Mouse (Mus musculus) G1E (cell line): ENCODE data around the gene Fndc1. TPM values are rescaled to one million over a fixed set of nuclear protein-coding genes. Genes with fewer than 3 reads are reported as not detected.

Experiments used
- ATAC-seq: 2 replicates; pipeline ENCODE4 v1.8.0; 2016; ENCODE audit warnings: mild to moderate bottlenecking; ENCODE audit not compliant: insufficient number of reproducible peaks, poor library complexity, low FRiP score, severe bottlenecking; ENCODE audit errors: extremely low read depth
- DNase-seq: peaks from one replicate; pipeline ENCODE4 v3.0.0; 2012; ENCODE audit warnings: low spot score
- H3K27me3 ChIP-seq: 2 replicates; pipeline ENCODE4 v1.6.1; 2012; ENCODE audit warnings: mild to moderate bottlenecking, low read length, inconsistent platforms; ENCODE audit not compliant: insufficient read depth
- H3K36me3 ChIP-seq: replicated peaks from 2 replicates; pipeline ENCODE3; 2012; ENCODE audit warnings: mild to moderate bottlenecking, inconsistent platforms
- H3K4me1 ChIP-seq: 2 replicates; pipeline ENCODE4 v1.6.1; 2012; ENCODE audit warnings: low read depth, low read length, inconsistent platforms, mixed read lengths; ENCODE audit not compliant: insufficient read depth
- H3K4me3 ChIP-seq: 2 replicates; pipeline ENCODE4 v1.5.1; 2012; ENCODE audit warnings: low read depth, mild to moderate bottlenecking, inconsistent platforms, low read length, moderate library complexity, mixed read lengths
- H3K9me3 ChIP-seq: replicated peaks from 2 replicates; pipeline ENCODE4 v1.6.1; 2012; ENCODE audit warnings: inconsistent platforms
- CTCF ChIP-seq: IDR thresholded peaks from 2 replicates; pipeline ENCODE4 v1.5.1; 2012; ENCODE audit warnings: low read depth, low read length, inconsistent platforms, mixed read lengths
- GATA1 ChIP-seq: IDR thresholded peaks from 2 replicates; pipeline ENCODE4 v1.6.1; 2012; ENCODE audit warnings: borderline replicate concordance, low read length, inconsistent platforms, mixed read lengths
- GATA2 ChIP-seq: IDR thresholded peaks from 2 replicates; pipeline ENCODE4 v1.6.1; 2012; ENCODE audit warnings: low read depth, low read length, inconsistent platforms, borderline replicate concordance
- POLR2AphosphoS5 ChIP-seq: IDR thresholded peaks from 2 replicates; pipeline ENCODE4 v1.6.1; 2012; ENCODE audit warnings: low read depth, low read length, inconsistent platforms; ENCODE audit not compliant: insufficient replicate concordance
- TAL1 ChIP-seq: conservative IDR thresholded peaks from 2 replicates; pipeline ENCODE4 v1.6.1; 2012; ENCODE audit warnings: low read depth, low read length, inconsistent platforms, mixed read lengths
- polyA plus RNA-seq: library from polyadenylated mRNA; stranded (reverse); fragments of >175 nt; gene quantifications from 2 replicates; pipeline ENCODE4 v1.2.3, GENCODE M21; 2012
- total RNA-seq, 2 experiments: library from RNA; stranded (forward) in 1 of 2; stranded (reverse) in 1 of 2; fragments of 200-1000 nt in 1 of 2; fragments of >200 nt in 1 of 2; fragmentation: Nextera tagmentation in 1 of 2; gene quantifications; 2 replicates each; pipeline ENCODE4 v1.2.3; 2014 to 2017

Fndc1 gene
- total and polyA plus RNA-seq, 3 experiments: 0.44 TPM; not detected in 2

DNA sequence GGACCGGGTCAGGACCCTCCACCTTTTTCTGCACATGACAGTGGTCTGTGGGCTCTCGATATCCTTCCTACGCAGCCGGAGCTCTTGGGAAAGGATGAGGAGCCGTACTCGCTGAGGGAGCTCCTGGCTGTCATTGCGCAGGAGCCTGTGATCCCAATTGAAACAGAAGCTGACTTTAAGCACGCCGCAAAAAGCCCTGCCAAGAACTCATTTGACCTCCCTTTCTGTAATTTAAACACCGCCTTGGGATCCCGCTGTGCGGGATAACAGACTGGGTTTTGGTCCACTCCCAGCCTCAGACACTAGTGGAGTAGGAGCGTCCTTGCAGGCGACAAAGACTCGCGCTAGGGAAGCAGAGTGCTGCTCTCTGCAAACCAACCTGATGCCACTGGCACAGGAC is 484 bp upstream of the Fndc1 start:
- H3K9me3 ChIP-seq: peaks cover 17% of the 10 kb centered on the region
- H3K4me3 ChIP-seq: no peak overlapping the region
- no peaks in the 10 kb centered on the region for H3K36me3 ChIP-seq
- H3K27me3 ChIP-seq: peaks cover 5% of the 10 kb centered on the region; the same call in 1 of the 2 replicates
- no peak for DNase-seq
- no peak for ATAC-seq
- H3K4me1 ChIP-seq: no peaks in the 10 kb centered on the region
- no peak for TF ChIP-seq CTCF
- no peak for TF ChIP-seq POLR2AphosphoS5
- TF ChIP-seq TAL1: no peak
- TF ChIP-seq GATA1: no peak
- TF ChIP-seq GATA2: no peak

DNA sequence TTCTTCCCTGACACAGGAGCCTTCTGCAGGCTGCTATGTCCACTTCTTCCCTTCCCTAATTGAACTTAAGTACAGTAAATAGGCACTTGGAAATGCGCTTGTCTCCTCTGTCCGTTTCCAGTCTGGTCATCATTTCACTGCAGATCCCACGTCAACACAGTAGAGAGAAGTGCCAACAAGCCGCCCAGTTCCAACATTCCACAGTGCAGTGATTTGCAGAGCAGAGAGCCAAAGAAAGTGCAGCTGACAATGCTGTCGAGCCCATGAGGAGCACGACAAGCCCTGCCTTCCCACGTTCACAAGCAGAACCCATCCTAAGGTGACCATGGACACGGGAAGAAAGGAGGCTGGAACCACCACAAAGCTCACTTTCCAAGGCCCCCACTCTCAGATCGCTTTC is 1.7 kb downstream of the Fndc1 start:
- H3K9me3 ChIP-seq: peaks cover 17% of the 10 kb centered on the region

DNA sequence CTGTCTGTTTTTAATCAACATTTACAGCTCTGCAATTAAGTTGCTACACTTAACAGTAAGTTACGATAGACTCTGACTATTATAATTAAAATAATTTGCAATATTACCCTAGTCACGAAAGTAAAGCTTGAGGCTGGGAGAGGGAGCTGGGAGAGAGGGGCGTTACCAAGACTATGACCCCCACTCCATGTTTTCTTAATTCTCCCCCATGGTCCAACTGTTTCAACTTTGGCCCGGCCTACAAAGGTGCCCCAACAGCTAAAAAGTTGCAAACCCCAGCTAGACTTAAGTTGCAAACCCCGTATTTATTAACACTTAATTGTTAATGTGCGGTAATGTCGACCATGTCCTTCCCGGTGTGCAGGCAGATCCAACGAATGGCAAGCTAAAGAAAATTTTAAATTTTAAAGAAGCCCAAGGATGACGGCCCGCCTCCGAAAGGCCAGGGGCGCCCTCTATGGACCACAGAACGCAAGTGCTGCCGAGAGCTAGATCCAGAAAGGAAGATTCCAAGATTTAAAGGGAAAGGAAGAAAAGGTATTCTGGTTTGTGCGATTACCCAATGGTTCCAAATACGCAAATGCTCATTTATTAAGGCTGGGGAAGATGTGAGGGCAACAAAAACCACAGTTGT is 5.4 kb downstream of the Fndc1 start:
- Histone ChIP-seq H3K36me3 (no peaks in the 10 kb centered on the region), H3K9me3 (peaks cover 10% of the 10 kb centered on the region), H3K4me3 (no peak overlapping the region), H3K27me3 (no peaks in the 10 kb centered on the region), H3K4me1 (no peaks in the 10 kb centered on the region)
- no peak for TF ChIP-seq GATA2
- TF ChIP-seq GATA1: no peak
- TF ChIP-seq CTCF: no peak
- TF ChIP-seq POLR2AphosphoS5: no peak
- TF ChIP-seq TAL1: no peak
- DNase-seq (no peak), ATAC-seq (no peak)

More for the DNA sequence above, 1.7 kb downstream of the Fndc1 start:
- no peak for ATAC-seq
- no peak for DNase-seq
- TF ChIP-seq TAL1 (no peak), GATA1 (no peak), GATA2 (no peak), POLR2AphosphoS5 (no peak), CTCF (no peak)
- no peaks in the 10 kb centered on the region for H3K27me3 ChIP-seq
- no peak overlapping the region for H3K4me3 ChIP-seq
- H3K4me1 ChIP-seq: no peaks in the 10 kb centered on the region
- no peaks in the 10 kb centered on the region for H3K36me3 ChIP-seq

DNA sequence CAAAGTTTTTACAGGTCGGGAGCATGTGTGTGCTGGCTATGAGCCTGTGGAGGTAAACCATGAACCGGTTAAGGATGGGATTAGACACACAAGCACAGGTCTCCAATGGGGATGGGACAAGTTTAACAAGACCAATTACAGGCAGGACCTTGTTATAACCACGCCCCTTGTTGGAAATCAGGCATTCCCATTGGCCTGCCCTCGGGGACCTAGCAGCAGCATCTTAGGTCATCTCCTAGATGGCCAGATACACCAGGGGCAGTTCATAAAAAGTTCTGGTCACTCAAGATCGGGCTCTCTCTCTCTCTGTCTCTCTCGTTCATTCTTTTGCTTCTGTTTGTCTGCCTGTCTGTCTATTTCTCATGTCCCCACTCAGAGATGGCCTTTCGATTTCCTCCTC is 6.9 kb downstream of the Fndc1 start:
- DNase-seq: no peak
- Histone ChIP-seq H3K36me3 (no peaks in the 10 kb centered on the region), H3K4me1 (no peaks in the 10 kb centered on the region), H3K4me3 (no peak overlapping the region), H3K27me3 (no peaks in the 10 kb centered on the region), H3K9me3 (peaks cover 4% of the 10 kb centered on the region; the same call in 1 of the 2 replicates)
- TF ChIP-seq POLR2AphosphoS5 (no peak), GATA1 (no peak), GATA2 (no peak), TAL1 (no peak), CTCF (no peak)
- no peak for ATAC-seq

DNA sequence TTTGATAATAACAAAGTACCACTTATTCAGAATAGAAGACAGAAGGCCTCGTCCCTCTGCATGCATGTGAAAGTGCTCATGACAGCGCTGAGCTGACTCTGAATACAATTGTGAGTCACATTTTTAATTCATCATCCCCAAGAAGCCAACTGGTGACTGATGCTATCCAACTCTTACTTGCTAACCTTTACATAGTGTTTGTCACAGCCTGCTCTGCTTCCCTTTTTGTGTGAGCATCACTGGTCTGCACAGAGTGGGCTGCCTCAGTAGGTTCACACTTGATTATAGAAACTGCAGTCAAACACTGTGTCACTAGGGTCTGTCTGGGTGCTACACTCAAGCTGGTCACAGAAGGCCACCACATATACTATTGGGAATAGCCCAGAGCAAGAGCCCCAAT is 10.5 kb downstream of the Fndc1 start:
- no peaks in the 10 kb centered on the region for H3K4me1 ChIP-seq
- no peak overlapping the region for H3K4me3 ChIP-seq
- no peaks in the 10 kb centered on the region; the same call in 1 of the 2 replicates for H3K27me3 ChIP-seq
- no peak for TF ChIP-seq GATA2
- no peak for TF ChIP-seq POLR2AphosphoS5
- TF ChIP-seq CTCF: no peak
- no peak for TF ChIP-seq GATA1
- TF ChIP-seq TAL1: no peak
- DNase-seq: no peak
- H3K36me3 ChIP-seq: no peaks in the 10 kb centered on the region
- ATAC-seq: no peak
- H3K9me3 ChIP-seq: peaks cover 2% of the 10 kb centered on the region; the same call in 1 of the 2 replicates

DNA sequence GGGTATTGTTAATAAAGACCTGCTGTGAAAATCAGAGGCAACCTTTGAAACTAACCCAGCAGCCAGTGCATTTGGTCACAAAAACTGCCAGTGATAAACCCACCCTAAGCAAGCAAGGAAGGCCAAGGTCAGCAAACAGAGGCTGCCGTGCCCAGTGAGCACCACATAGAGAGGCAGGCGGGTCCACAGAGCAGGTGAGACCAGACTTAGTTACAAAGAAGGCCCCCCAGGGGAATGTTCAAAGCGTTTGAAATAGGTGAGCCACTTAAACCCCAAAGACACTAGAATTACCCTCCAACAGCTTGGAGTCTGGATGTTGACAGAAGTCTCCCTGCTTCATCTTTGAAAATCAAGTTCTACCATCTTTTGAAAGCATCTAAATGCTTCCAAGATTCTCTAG is 12.7 kb downstream of the Fndc1 start:
- TF ChIP-seq POLR2AphosphoS5 (no peak), TAL1 (no peak), GATA1 (no peak), GATA2 (no peak), CTCF (no peak)
- H3K4me1 ChIP-seq: no peaks in the 10 kb centered on the region
- no peak overlapping the region for H3K4me3 ChIP-seq
- H3K36me3 ChIP-seq: no peaks in the 10 kb centered on the region
- ATAC-seq (no peak), DNase-seq (no peak)
- peaks cover 4% of the 10 kb centered on the region for H3K9me3 ChIP-seq
- H3K27me3 ChIP-seq: no peaks in the 10 kb centered on the region; the same call in 1 of the 2 replicates

DNA sequence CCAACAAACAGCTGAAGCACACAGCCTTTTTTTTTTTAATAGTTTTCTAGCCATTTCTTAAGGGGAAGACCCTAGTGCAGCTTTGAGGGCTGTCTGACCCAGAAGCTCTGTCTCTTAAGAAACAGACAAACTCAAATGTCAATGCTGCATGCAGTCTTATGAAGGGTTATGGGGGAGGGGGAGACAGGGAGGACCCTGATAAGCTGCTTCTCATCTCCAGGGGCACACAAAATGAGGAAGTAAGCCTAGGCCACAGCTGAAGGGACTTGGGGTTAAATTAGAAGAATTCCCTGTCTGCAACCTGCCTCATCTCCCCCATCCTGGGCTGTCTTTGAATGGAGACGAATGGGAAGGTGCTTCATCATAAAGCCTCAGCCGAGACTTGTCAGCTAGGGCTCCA is 19.1 kb downstream of the Fndc1 start:
- no peak for ATAC-seq

More for the DNA sequence above, 19.1 kb downstream of the Fndc1 start:
- Histone ChIP-seq H3K4me1 (no peaks in the 10 kb centered on the region), H3K27me3 (no peaks in the 10 kb centered on the region; the same call in 1 of the 2 replicates), H3K9me3 (peaks cover 2% of the 10 kb centered on the region), H3K4me3 (no peak overlapping the region), H3K36me3 (no peaks in the 10 kb centered on the region)
- TF ChIP-seq TAL1 (no peak), GATA2 (no peak), GATA1 (no peak), POLR2AphosphoS5 (no peak), CTCF (no peak)
- DNase-seq: no peak
